Comparison of ENCODE assay signal across 16 mouse cellular contexts in the genomic region with DNA sequence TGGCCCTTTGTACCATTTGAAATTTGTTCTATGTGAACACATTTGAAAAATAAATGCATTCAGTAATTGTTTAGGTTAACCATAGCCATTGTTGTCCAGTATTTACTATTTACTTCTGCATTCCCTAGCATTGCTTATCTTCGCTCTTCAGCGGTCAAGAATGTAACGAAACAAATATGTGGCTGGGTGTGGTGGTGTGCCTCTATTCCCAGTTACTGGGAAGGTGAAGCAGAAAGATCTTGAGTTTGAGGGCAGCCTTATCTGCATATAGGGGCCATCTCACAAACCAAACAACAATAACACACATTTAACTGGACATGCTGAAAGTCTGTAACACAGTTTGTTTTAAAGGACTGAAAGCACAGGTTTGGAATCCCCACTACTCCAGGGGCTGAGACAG.
"Had no signal": no experiment of that assay in that cellular context is flagged by ENCODE, and none has a peak within 500 bp of the region (broad histone marks: within the 10 kb centered on the region; RNA-seq: fewer than 3 reads in every experiment).

No protein-coding gene starts in this region.

- H3K27ac ChIP-seq: neural tube, embryonic 13.5 days; neural tube, embryonic 15.5 days; stomach, embryonic 15.5 days; stomach, postnatal 0 days had no signal

- DNase-seq: retina, postnatal 1 day; right cerebral cortex, adult 18-20 months; right cerebral cortex, postnatal 14 days; right cerebral cortex, postnatal 25 days; right cerebral cortex, postnatal 4 days; spleen, adult 18-20 months; thymus, adult 18-20 months; thymus, adult 2 months; thymus, postnatal 14 days; thymus, postnatal 25 days; thymus, postnatal 36 days; thymus, postnatal 4 days had no signal

- H3K9ac ChIP-seq: neural tube, embryonic 13.5 days; neural tube, embryonic 15.5 days; stomach, embryonic 15.5 days had no signal

- H3K27me3 ChIP-seq: neural tube, embryonic 13.5 days; neural tube, embryonic 15.5 days; stomach, embryonic 15.5 days had no signal

- H3K4me1 ChIP-seq: neural tube, embryonic 13.5 days; neural tube, embryonic 15.5 days; stomach, embryonic 15.5 days had no signal

- H3K9me3 ChIP-seq: neural tube, embryonic 13.5 days; neural tube, embryonic 15.5 days; stomach, embryonic 15.5 days had no signal

- H3K36me3 ChIP-seq: neural tube, embryonic 13.5 days; neural tube, embryonic 15.5 days; stomach, embryonic 15.5 days had no signal

- H3K4me3 ChIP-seq: neural tube, embryonic 13.5 days; neural tube, embryonic 15.5 days; stomach, embryonic 15.5 days had no signal

- H3K4me2 ChIP-seq: neural tube, embryonic 13.5 days; neural tube, embryonic 15.5 days; stomach, embryonic 15.5 days had no signal
